Comparison of ENCODE assay signal across 10 mouse cellular contexts in genomic region chr7:57384112-57384511, GRCm38 (mm10). TPM values are rescaled to one million over a fixed set of nuclear protein-coding genes. Genes with fewer than 3 reads are reported as not detected.
DNase-seq lines count a peak whose midpoint lies in the region; ATAC-seq and TF ChIP-seq lines count a peak whose summit lies in the region.
"Had no signal": no experiment of that assay in that cellular context is flagged by ENCODE, and none has a peak within 500 bp of the region (broad histone marks: within the 10 kb centered on the region; RNA-seq: fewer than 3 reads in every experiment).

No protein-coding gene starts in this region.

- TF ChIP-seq CTCF in lung, postnatal 0 days (IDR thresholded peaks at IDR 0.05) = peak; percentile 62

- H3K4me2 ChIP-seq in lung, postnatal 0 days (replicated peaks; ENCODE audit: low read depth, low read length) = no peak overlapping the region
- H3K4me2 ChIP-seq in hindbrain, embryonic 16.5 days (ENCODE audit: low read length) = peak overlapping the region; percentile 25
- H3K4me2 ChIP-seq: lung, embryonic 15.5 days had no signal

- no peak for TF ChIP-seq EP300 in lung, postnatal 0 days (IDR thresholded peaks at IDR 0.05)

- H3K9me3 ChIP-seq in lung, postnatal 0 days (ENCODE audit: low read length) = no peaks in the 10 kb centered on the region
- no peaks in the 10 kb centered on the region for H3K9me3 ChIP-seq in hindbrain, embryonic 16.5 days (ENCODE audit: control insufficient read depth, low read length)
- H3K9me3 ChIP-seq: lung, embryonic 15.5 days had no signal

- no peak overlapping the region for H3K9ac ChIP-seq in lung, postnatal 0 days (replicated peaks; ENCODE audit: low read depth)
- H3K9ac ChIP-seq in hindbrain, embryonic 16.5 days (ENCODE audit: low read depth, low read length) = no peak overlapping the region
- H3K9ac ChIP-seq: lung, embryonic 15.5 days had no signal

- no peaks in the 10 kb centered on the region for H3K36me3 ChIP-seq in lung, postnatal 0 days (ENCODE audit: insufficient read depth, low read length)
- no peaks in the 10 kb centered on the region for H3K36me3 ChIP-seq in hindbrain, embryonic 16.5 days (ENCODE audit: control insufficient read depth, insufficient read depth, low read length)
- H3K36me3 ChIP-seq: lung, embryonic 15.5 days had no signal

- no peaks in the 10 kb centered on the region for H3K4me1 ChIP-seq in lung, postnatal 0 days (ENCODE audit: insufficient read depth, low read depth, low read length)
- H3K4me1 ChIP-seq in hindbrain, embryonic 16.5 days (ENCODE audit: control insufficient read depth, insufficient read depth, low read depth, low read length) = no peaks in the 10 kb centered on the region

- H3K27ac ChIP-seq in lung, postnatal 0 days (ENCODE audit: low read length) = no peak overlapping the region
- H3K27ac ChIP-seq in hindbrain, embryonic 16.5 days (ENCODE audit: low read depth, low read length) = no peak overlapping the region
- H3K27ac ChIP-seq: lung, embryonic 15.5 days had no signal

- intact Hi-C loops in left cerebral cortex, postnatal 36 days (cut with DNase I) = loop anchor here (10.0 kb wide), 1 partner anchor 339 kb away; no protein-coding TSS in a partner anchor

- WGBS in lung, postnatal 0 days = 10% methylated on average over 4 of the region's 4 CpGs
- 27% methylated on average over 4 of the region's 4 CpGs for WGBS in hindbrain, embryonic 16.5 days

- peaks cover 10% of the 10 kb centered on the region; the same call in 1 of the 2 replicates for H3K27me3 ChIP-seq in lung, postnatal 0 days (replicated peaks; ENCODE audit: insufficient read depth, low read length)
- no peaks in the 10 kb centered on the region; the same call in 1 of the 2 replicates for H3K27me3 ChIP-seq in hindbrain, embryonic 16.5 days (replicated peaks; ENCODE audit: control insufficient read depth, insufficient read depth, low read length)

- no peak for ATAC-seq in lung, postnatal 0 days
- ATAC-seq in hindbrain, embryonic 16.5 days = peak; percentile 67
- no peak for ATAC-seq in erythroid progenitor cell, adult 5-6 weeks (replicated peaks; ENCODE audit: low FRiP score, poor library complexity, severe bottlenecking)

- H3K4me3 ChIP-seq in lung, postnatal 0 days (ENCODE audit: low read depth, low read length) = no peak overlapping the region
- H3K4me3 ChIP-seq in hindbrain, embryonic 16.5 days (ENCODE audit: low read length) = no peak overlapping the region
- H3K4me3 ChIP-seq: erythroblast, embryonic 14.5 days; lung, embryonic 15.5 days had no signal

- peak; percentile 24 for DNase-seq in adrenal gland, adult 2 months
- no peak for DNase-seq in adrenal gland, adult 18-20 months (ENCODE audit: low spot score in 2 of 2)
- peak; percentile 41 for DNase-seq in lung, postnatal 0 days (ENCODE audit: low spot score)
- DNase-seq in lung, postnatal 14 days = no peak
- DNase-seq in left cerebral cortex, postnatal 36 days (ENCODE audit: low spot score in 2 of 2) = peak; percentile 42
- DNase-seq in urinary bladder, postnatal 36 days (ENCODE audit: low spot score in 2 of 2) = no peak

RNA-seq across cellular contexts. Expression of gene Gabrg3, which starts 2.9 kb away (rescaled TPM):
- 1 to 10 TPM; 2.0 to 6.6 TPM for total RNA-seq in adrenal gland, adult 2 months (2021)
- 4.8 and 11.7 TPM in 2 replicates for polyA plus RNA-seq in adrenal gland, adult 2 months (2012; rRNA removed)
- 1 to 10 TPM; 1.2 to 9.1 TPM for total RNA-seq in adrenal gland, adult 18-20 months (2021)
- 0.07 and 0.12 TPM in 2 replicates for polyA plus RNA-seq in lung, postnatal 0 days (2015; fragmentation: Nextera tagmentation; extraction: Ambion mirVana)
- 8.8 and 10.3 TPM in 2 replicates for polyA plus RNA-seq in hindbrain, embryonic 16.5 days (2015; fragmentation: Nextera tagmentation; extraction: Ambion mirVana)
- 10 to 100 TPM; 21.5 to 24.5 TPM for total RNA-seq in left cerebral cortex, postnatal 36 days (2021)
- not detected in 2 replicates for total RNA-seq in erythroid progenitor cell, adult 5-6 weeks (2015; ENCODE audit: low replicate concordance)
- total RNA-seq in erythroid progenitor cell, adult 5-6 weeks (2017; ENCODE audit: low replicate concordance) = not detected in 2 replicates
- polyA plus RNA-seq: erythroblast, embryonic 14.5 days had no signal

RNA-seq across cellular contexts. Expression of gene Gabrb3, which starts 35.4 kb away (rescaled TPM):
- 1 to 10 TPM; 7.2 to 7.4 TPM for total RNA-seq in adrenal gland, adult 2 months (2021)
- 1.7 and 2.3 TPM in 2 replicates for polyA plus RNA-seq in adrenal gland, adult 2 months (2012; rRNA removed)
- total RNA-seq in adrenal gland, adult 18-20 months (2021) = 1 to 10 TPM; 5.8 to 9.6 TPM
- polyA plus RNA-seq in lung, postnatal 0 days (2015; fragmentation: Nextera tagmentation; extraction: Ambion mirVana) = 0.02 and 0.06 TPM in 2 replicates
- polyA plus RNA-seq in hindbrain, embryonic 16.5 days (2015; fragmentation: Nextera tagmentation; extraction: Ambion mirVana) = 57.6 and 64.5 TPM in 2 replicates
- 100 to 1,000 TPM; 205 to 212 TPM for total RNA-seq in left cerebral cortex, postnatal 36 days (2021)
- not detected in 2 replicates for total RNA-seq in erythroid progenitor cell, adult 5-6 weeks (2015; ENCODE audit: low replicate concordance)
- not detected in 2 replicates for total RNA-seq in erythroid progenitor cell, adult 5-6 weeks (2017; ENCODE audit: low replicate concordance)
- polyA plus RNA-seq: erythroblast, embryonic 14.5 days had no signal

Comparison
In these comparisons a context has a peak if more than half of its experiments do, and no peak if none do; other contexts are left out.
1. DNase-seq: peak in adrenal gland, adult 2 months (single experiment), lung, postnatal 0 days (single experiment) and left cerebral cortex, postnatal 36 days (2 of 2); none in adrenal gland, adult 18-20 months (0 of 2), lung, postnatal 14 days (single experiment) and urinary bladder, postnatal 36 days (0 of 2).
2. RNA of gene Gabrb3, which starts 35.4 kb away (total RNA-seq): 205 to 212 TPM in left cerebral cortex, postnatal 36 days; 5.8 to 9.6 TPM in adrenal gland, adult 18-20 months, 7.2 to 7.4 TPM in adrenal gland, adult 2 months and not detected in erythroid progenitor cell, adult 5-6 weeks; every median in the first group is over 10 times any median in the second.